Mouse (Mus musculus): ENCODE measurements around the gene Traf7. TPM values are rescaled to one million over a fixed set of nuclear protein-coding genes. Genes with fewer than 3 reads are reported as not detected.

The Traf7 gene
- polyA plus RNA-seq, 1 experiment from 2014 or later = 104 TPM

DNA sequence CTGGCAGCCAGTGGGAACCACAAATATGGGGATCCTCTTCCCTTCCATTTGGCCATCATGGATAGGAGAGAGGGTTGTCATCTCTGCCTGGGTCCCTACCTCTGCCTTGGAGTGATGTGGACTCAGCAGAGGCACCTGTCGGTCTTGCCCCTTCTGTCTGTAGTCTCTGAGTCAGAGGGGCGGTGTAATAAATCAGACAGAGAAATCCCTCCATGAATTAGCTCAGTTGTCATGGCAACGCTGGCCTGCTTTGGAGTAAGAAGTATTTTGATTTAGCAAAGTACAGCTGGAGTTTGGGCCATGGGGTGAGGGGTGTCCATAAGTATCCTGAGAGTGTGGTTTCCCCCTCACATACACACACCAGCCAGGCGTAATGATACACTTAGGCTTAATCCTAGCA lies 37.3 kb downstream of the Traf7 start:
- Histone ChIP-seq H3K27me3 (replicated peaks; ENCODE audit: control insufficient read depth, insufficient read depth, low read length) (peaks cover 30% of the 10 kb centered on the region), H3K4me3 (ENCODE audit: low read depth, low read length) (no peak overlapping the region), H3K9ac (ENCODE audit: low read length) (no peak overlapping the region), H3K4me2 (ENCODE audit: low read length) (no peak overlapping the region), H3K9me3 (ENCODE audit: control insufficient read depth, low read length) (no peaks in the 10 kb centered on the region), H3K27ac (ENCODE audit: low read depth) (no peak overlapping the region), H3K36me3 (ENCODE audit: control insufficient read depth, insufficient read depth, low read length) (no peaks in the 10 kb centered on the region), H3K4me1 (replicated peaks; ENCODE audit: control insufficient read depth, insufficient read depth, low read length) (peaks cover 8% of the 10 kb centered on the region; the same call in 1 of the 2 replicates)
- ATAC-seq (replicated peaks; ENCODE audit: low FRiP score, low TSS enrichment, low read depth) (no peak), DNase-seq (ENCODE audit: low spot score) (no peak)
- 74% methylated on average over 4 of the region's 4 CpGs for WGBS

DNA sequence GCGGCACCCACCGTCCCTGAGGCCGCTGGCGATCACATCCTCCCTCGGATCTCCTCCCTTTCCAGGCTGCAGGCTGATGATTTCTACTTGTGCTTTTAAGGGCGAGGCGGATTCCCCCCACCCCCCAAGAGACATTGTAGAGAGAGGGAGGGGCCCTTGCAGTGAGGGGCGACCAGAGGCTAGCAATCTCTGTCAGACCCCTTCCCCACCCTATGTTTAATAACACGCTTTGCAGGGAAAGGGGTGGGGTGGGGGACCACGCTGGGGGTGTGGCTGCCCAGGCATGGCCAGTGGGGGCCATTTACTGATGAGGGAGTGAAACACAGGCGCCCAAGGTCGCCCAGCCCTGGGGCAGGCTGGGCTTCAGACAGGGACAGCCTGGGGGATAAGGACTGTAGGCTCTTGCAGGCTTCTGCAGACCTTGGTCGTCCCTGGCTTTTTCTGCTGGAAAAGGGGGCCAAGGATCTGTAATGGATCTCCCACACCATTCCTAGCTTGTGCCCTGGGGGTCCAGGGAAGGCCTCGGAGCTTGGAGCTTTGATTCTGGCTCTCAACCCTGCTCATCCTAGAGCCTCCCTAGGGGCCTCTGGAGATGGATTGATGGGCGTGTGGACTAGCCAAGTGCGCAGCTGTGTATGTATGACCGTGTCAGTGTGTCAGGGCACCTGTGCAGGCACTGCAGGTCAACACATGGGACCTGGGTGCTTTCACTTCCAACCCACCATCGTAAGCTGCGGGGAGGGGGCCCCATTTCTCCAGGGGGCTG lies 38.3 kb downstream of the Traf7 start:
- H3K36me3 ChIP-seq (ENCODE audit: control insufficient read depth, insufficient read depth, low read length) = no peaks in the 10 kb centered on the region
- 20% methylated on average over 19 of the region's 19 CpGs for WGBS
- H3K27ac ChIP-seq (ENCODE audit: low read depth) = no peak overlapping the region
- ATAC-seq (replicated peaks; ENCODE audit: low FRiP score, low TSS enrichment, low read depth) (0 out of 2 replicates have a peak, but pooled peaks have one; percentile 14), DNase-seq (ENCODE audit: low spot score) (no peak)
- H3K9me3 ChIP-seq (ENCODE audit: control insufficient read depth, low read length) = no peaks in the 10 kb centered on the region
- H3K4me3 ChIP-seq (ENCODE audit: low read depth, low read length) = peak overlapping the region; percentile 71
- H3K4me2 ChIP-seq (ENCODE audit: low read length) = peak overlapping the region; percentile 99
- peaks cover 8% of the 10 kb centered on the region; the same call in 1 of the 2 replicates for H3K4me1 ChIP-seq (replicated peaks; ENCODE audit: control insufficient read depth, insufficient read depth, low read length)
- peak overlapping the region; percentile 60 for H3K9ac ChIP-seq (ENCODE audit: low read length)
- peaks cover 30% of the 10 kb centered on the region for H3K27me3 ChIP-seq (replicated peaks; ENCODE audit: control insufficient read depth, insufficient read depth, low read length)

GRCm38 (mm10) chr17:24488662-24489264 lies 39.0 kb downstream of the Traf7 start:
- Histone ChIP-seq H3K36me3 (ENCODE audit: control insufficient read depth, insufficient read depth, low read length) (no peaks in the 10 kb centered on the region), H3K4me1 (replicated peaks; ENCODE audit: control insufficient read depth, insufficient read depth, low read length) (peaks cover 8% of the 10 kb centered on the region; the same call in 1 of the 2 replicates), H3K4me3 (ENCODE audit: low read depth, low read length) (peak overlapping the region; percentile 71), H3K27ac (ENCODE audit: low read depth) (peak overlapping the region; percentile 9; the same call in 1 of the 2 replicates), H3K27me3 (replicated peaks; ENCODE audit: control insufficient read depth, insufficient read depth, low read length) (peaks cover 30% of the 10 kb centered on the region), H3K4me2 (ENCODE audit: low read length) (peak overlapping the region; percentile 99), H3K9me3 (ENCODE audit: control insufficient read depth, low read length) (no peaks in the 10 kb centered on the region), H3K9ac (ENCODE audit: low read length) (peak overlapping the region; percentile 60)
- ATAC-seq (replicated peaks; ENCODE audit: low FRiP score, low TSS enrichment, low read depth) (peak; percentile 40; the same call in 1 of the 2 replicates), DNase-seq (ENCODE audit: low spot score) (no peak)
- under 1% methylated on average over 66 of the region's 81 CpGs for WGBS

GRCm38 (mm10) chr17:24488186-24488661 lies 39.5 kb downstream of the Traf7 start, which contains the start of gene Caskin1:
TSS of gene Caskin1 (plus strand) at chr17:24488601.
- Histone ChIP-seq H3K36me3 (ENCODE audit: control insufficient read depth, insufficient read depth, low read length) (no peaks in the 10 kb centered on the region), H3K4me2 (ENCODE audit: low read length) (peak within 1 kb of the TSS; percentile 99), H3K9ac (ENCODE audit: low read length) (peak within 1 kb of the TSS; percentile 60), H3K4me3 (ENCODE audit: low read depth, low read length) (peak within 1 kb of the TSS; percentile 71), H3K4me1 (replicated peaks; ENCODE audit: control insufficient read depth, insufficient read depth, low read length) (peaks cover 8% of the 10 kb centered on the region; the same call in 1 of the 2 replicates), H3K27ac (ENCODE audit: low read depth) (peak within 1 kb of the TSS; percentile 9; the same call in 1 of the 2 replicates), H3K27me3 (replicated peaks; ENCODE audit: control insufficient read depth, insufficient read depth, low read length) (peaks cover 30% of the 10 kb centered on the region), H3K9me3 (ENCODE audit: control insufficient read depth, low read length) (no peaks in the 10 kb centered on the region)
- peak; percentile 73 for DNase-seq (ENCODE audit: low spot score)
- ATAC-seq (replicated peaks; ENCODE audit: low FRiP score, low TSS enrichment, low read depth) = peak; percentile 36
- 1% methylated on average over 25 of the region's 45 CpGs for WGBS

DNA sequence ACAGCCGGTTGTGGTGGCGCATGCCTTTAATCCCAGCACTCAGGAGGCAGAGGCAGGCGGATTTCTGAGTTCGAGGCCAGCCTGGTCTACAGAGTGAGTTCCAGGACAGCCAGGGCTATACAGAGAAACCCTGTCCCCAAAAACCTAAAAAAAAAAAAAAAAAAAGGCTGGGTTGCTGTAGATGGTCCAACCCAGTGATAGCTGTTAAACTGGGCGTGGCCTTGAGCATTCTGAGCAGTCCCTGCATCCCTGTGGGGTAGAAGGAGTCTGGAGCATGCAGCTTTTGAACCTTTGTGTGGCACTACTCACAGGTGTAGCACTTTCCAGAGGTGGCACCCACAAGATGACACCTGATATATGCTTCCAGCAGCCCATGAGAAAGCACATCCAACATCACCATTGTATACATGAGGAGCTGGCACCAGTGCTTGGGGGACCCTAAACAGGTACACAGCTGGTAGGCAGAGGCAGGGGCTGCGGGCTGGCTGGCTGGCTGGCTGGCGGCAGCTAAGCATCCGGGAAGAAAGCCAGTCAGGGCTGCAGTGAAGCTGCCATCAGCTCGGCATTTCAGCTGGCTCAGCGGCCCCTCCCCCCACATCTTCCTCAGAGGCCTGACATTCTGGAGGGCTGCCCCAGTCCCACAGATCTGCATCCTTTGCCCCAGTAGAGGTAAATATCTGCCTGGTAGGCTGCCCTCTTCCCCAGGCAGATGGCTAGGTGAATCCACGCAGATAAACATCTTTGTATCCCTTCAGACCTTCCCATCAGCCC lies 42.5 kb downstream of the Traf7 start:
- Histone ChIP-seq H3K4me1 (replicated peaks; ENCODE audit: control insufficient read depth, insufficient read depth, low read length) (peaks cover 12% of the 10 kb centered on the region; the same call in 1 of the 2 replicates), H3K27ac (ENCODE audit: low read depth) (no peak overlapping the region), H3K4me3 (ENCODE audit: low read depth, low read length) (no peak overlapping the region), H3K9me3 (ENCODE audit: control insufficient read depth, low read length) (no peaks in the 10 kb centered on the region), H3K4me2 (ENCODE audit: low read length) (no peak overlapping the region), H3K9ac (ENCODE audit: low read length) (no peak overlapping the region), H3K27me3 (replicated peaks; ENCODE audit: control insufficient read depth, insufficient read depth, low read length) (peaks cover 30% of the 10 kb centered on the region), H3K36me3 (ENCODE audit: control insufficient read depth, insufficient read depth, low read length) (no peaks in the 10 kb centered on the region)
- ATAC-seq (replicated peaks; ENCODE audit: low FRiP score, low TSS enrichment, low read depth) = no peak
- DNase-seq (ENCODE audit: low spot score) = no peak
- 44% methylated on average over 11 of the region's 11 CpGs for WGBS

DNA sequence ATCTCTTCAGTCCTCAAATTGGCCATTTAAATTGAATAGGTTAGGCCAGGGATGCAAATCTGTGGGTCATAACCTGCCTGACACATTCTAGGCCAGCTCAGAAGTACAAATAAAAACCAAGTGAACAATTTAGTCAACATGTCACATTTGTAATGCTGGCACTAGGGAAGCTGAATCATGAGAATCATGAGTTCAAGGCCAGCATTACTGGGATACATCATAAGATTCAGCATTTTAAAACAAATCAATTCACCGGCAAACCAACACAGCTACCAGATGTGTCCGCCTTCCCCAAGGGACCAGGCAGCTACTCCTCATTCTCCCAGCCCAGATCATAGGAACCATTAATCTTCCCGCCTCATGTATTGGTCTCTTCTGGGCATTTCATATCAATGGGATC lies 44.2 kb downstream of the Traf7 start:
- DNase-seq (ENCODE audit: low spot score) (no peak), ATAC-seq (replicated peaks; ENCODE audit: low FRiP score, low TSS enrichment, low read depth) (no peak)
- H3K9ac ChIP-seq (ENCODE audit: low read length) = no peak overlapping the region
- peaks cover 7% of the 10 kb centered on the region; the same call in 1 of the 2 replicates for H3K4me1 ChIP-seq (replicated peaks; ENCODE audit: control insufficient read depth, insufficient read depth, low read length)
- H3K27ac ChIP-seq (ENCODE audit: low read depth) = no peak overlapping the region
- H3K4me3 ChIP-seq (ENCODE audit: low read depth, low read length) = no peak overlapping the region
- WGBS = 84% methylated on average over 3 of the region's 3 CpGs
- peaks cover 16% of the 10 kb centered on the region for H3K27me3 ChIP-seq (replicated peaks; ENCODE audit: control insufficient read depth, insufficient read depth, low read length)
- H3K36me3 ChIP-seq (ENCODE audit: control insufficient read depth, insufficient read depth, low read length) = no peaks in the 10 kb centered on the region
- H3K9me3 ChIP-seq (ENCODE audit: control insufficient read depth, low read length) = no peaks in the 10 kb centered on the region
- H3K4me2 ChIP-seq (ENCODE audit: low read length) = no peak overlapping the region

GRCm38 (mm10) chr17:24481027-24481815 lies 46.5 kb downstream of the Traf7 start:
- no peaks in the 10 kb centered on the region for H3K9me3 ChIP-seq (ENCODE audit: control insufficient read depth, low read length)
- no peak overlapping the region for H3K4me2 ChIP-seq (ENCODE audit: low read length)
- no peak overlapping the region for H3K4me3 ChIP-seq (ENCODE audit: low read depth, low read length)
- DNase-seq (ENCODE audit: low spot score) (no peak), ATAC-seq (replicated peaks; ENCODE audit: low FRiP score, low TSS enrichment, low read depth) (no peak)
- H3K4me1 ChIP-seq (replicated peaks; ENCODE audit: control insufficient read depth, insufficient read depth, low read length) = peaks cover 14% of the 10 kb centered on the region; the same call in 1 of the 2 replicates
- H3K27ac ChIP-seq (ENCODE audit: low read depth) = no peak overlapping the region
- no peaks in the 10 kb centered on the region for H3K27me3 ChIP-seq (replicated peaks; ENCODE audit: control insufficient read depth, insufficient read depth, low read length)
- H3K36me3 ChIP-seq (ENCODE audit: control insufficient read depth, insufficient read depth, low read length) = peaks cover 13% of the 10 kb centered on the region
- H3K9ac ChIP-seq (ENCODE audit: low read length) = no peak overlapping the region
- WGBS = 90% methylated on average over 20 of the region's 20 CpGs
